Mouse (Mus musculus): Measurements from ENCODE around the gene Cox17.

Cox17 gene

GRCm38 (mm10) chr16:38369992-38370484 is 23.2 kb downstream of the Cox17 start:
- intact Hi-C loops (cut with DNase I) = no loop called here

DNA sequence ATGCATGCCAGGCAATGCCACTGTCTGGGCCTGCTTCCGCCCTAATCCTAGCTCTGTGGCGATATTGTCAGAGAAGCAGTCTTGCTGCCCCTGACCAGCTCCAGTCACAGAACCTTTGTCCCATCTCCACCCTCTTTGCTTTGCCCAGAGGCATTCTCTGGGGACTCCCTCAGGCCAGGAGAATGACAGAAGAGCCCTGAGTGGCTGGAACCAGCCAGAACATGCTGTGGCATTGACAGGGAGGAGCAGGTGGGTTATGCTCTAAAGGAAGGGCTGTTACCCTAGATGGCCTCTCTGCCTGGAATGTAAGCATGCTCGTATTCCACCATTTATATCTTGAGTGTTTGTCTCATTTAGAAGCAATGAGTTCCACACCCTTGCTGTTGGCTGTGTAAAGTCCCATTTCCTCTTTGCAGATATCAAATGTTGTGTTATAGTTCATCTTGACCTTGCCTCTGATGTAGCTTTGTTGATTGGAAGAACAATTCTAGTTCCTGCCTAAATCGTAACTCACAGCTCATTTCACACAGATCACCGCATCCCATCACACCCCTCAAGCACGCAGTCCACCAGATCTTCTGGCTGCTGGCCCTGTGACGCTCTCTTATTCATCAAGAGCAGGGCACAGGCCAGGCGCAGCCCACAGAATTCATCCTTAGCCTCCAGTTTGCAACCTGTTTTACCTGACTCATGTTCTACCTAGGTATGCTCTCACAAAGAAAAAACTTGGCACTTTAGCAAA is 24.0 kb downstream of the Cox17 start:
- intact Hi-C loops (cut with DNase I) = no loop called here

DNA sequence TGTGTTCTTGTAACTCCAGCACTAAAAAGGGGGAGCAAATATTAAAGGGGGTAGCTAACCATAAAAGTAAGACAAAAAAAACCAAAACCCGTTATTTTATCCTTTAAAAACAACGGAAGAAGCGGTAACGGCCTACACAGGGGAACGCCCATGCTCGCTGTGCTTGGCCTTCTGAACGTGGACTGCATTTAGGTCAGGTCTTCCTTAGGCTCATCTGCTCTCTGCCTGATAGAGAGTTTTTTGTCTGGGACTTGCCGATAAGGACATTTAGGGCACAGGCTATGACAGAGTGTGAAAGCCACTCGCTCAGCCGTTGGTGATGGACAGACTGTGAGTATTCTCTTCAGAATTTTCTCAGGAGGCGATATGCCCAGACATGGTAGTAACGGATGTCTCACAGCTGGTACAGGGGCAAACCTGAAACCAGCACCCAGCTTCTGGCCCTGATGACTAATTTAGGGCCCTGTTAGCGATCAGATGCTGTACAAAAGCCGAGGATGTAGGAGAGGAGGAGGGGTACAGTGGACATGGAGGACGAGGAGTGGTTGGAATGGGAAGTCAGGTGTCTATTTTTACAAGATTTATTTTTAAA is 25.0 kb downstream of the Cox17 start:
- intact Hi-C loops (cut with DNase I) = no loop called here

DNA sequence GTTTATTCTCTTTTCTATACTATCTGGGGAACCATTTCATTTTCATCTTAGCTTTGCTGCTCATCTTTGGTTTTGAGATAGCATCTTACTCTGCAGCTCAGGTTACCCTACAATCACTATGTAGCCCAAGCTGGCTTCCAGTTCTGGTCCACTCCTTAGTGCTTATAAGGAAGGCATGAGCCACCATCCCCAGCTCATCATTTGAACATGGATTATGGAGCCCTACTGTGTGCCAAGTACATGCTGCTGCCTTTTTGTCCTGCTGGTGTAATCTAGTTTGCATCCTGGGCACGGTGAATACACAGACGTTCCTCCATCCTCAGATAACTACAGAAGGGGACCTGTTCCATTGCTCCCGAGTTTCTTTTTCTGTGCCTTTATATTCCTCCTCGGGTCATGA is 26.1 kb downstream of the Cox17 start:
- intact Hi-C loops (cut with DNase I) = no loop called here

GRCm38 (mm10) chr16:38373439-38373838 is 26.6 kb downstream of the Cox17 start:
- intact Hi-C loops (cut with DNase I) = no loop called here

- intact Hi-C loops (cut with DNase I) = no loop called here
These were observed 27.1 kb downstream of the Cox17 start for GRCm38 (mm10) chr16:38373941-38374340.

DNA sequence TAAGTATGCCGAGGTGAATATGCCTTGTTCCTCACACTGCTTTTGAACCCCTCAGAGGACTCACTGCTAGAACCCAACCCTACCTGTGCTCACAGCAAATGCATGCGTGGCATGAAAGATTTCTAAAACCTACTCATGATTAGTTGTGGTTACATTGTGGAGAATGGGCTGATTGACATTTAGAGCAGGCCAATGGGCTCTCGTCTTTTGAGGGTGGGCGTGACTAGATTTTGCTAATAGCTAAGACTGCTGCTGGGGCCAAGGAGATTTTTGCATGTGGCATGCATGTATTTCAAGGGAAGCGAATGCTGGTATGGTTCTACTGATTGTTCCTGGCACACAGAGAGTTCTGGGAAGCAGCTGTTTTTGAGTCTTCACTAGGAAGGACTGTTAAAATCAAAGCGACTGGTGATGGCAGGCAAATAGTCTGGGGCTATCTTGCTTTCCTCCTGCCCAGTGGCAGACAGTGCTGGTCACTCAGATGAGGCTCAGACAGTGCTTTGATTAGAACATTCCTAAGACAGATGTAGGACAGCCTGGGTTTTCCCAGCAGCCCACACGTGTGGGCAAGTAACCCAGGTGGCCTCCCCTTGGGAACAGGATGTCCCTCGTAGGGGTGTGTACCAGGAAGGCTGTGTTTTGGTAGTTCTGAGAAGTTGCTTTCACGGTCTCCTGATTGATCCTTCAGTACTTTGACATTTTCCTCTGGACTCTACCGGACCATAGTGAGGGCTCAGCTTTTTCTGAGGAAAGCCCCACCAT is 27.8 kb downstream of the Cox17 start:
- intact Hi-C loops (cut with DNase I) = no loop called here

DNA sequence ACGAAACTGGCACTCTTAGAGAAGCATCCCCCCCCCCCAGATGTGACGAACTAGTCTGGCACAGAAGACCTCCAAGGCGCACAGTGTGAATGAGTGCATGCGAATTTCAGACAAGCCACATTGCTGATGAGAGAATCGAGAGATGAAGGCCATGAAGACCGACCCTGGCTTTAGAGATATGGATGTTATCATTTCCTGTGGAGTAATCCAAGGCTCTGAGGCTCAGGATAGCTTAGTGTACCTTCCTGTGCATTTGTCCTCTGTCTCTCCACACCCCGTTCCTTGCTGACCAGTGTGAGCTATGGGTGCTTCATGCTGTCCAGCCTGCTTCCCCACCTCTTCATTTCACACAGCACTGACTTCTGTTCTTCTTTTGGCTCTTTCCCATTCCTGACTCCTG is 28.4 kb downstream of the Cox17 start:
- intact Hi-C loops (cut with DNase I) = no loop called here

GRCm38 (mm10) chr16:38376163-38376840 is 29.5 kb downstream of the Cox17 start:
- intact Hi-C loops (cut with DNase I) = loop anchor here (2.0 kb wide), 1 partner anchor 100 kb away; no protein-coding TSS in a partner anchor

GRCm38 (mm10) chr16:38376841-38377249 is 30.1 kb downstream of the Cox17 start:
- intact Hi-C loops (cut with DNase I) = loop anchor here (2.0 kb wide), 1 partner anchor 100 kb away; no protein-coding TSS in a partner anchor

GRCm38 (mm10) chr16:38377546-38377945 is 30.8 kb downstream of the Cox17 start:
- intact Hi-C loops (cut with DNase I) = loop anchor here (2.0 kb wide), 1 partner anchor 99 kb away; no protein-coding TSS in a partner anchor

- intact Hi-C loops (cut with DNase I) = no loop called here
These were observed 31.8 kb downstream of the Cox17 start for GRCm38 (mm10) chr16:38378591-38378990.

DNA sequence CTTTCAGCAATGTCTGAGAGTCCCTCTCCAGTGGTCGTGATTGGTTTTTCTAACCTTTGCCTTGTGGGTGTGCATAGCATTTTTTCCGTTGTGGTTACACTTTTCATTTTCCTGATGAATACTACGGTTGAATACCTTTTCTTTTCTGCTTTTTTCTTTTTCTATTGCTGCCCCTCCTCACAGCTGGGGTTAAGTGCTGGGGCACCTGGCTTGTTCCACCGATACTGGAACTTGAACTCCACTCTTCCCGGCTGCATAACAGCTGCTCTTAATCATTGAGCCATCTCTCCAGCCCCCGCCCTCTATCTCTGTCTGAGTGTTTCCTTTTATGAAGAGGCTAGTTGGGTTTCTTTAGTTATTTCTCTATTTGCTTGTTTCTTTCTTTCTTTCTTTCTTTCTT is 32.3 kb downstream of the Cox17 start:
- intact Hi-C loops (cut with DNase I) = no loop called here

DNA sequence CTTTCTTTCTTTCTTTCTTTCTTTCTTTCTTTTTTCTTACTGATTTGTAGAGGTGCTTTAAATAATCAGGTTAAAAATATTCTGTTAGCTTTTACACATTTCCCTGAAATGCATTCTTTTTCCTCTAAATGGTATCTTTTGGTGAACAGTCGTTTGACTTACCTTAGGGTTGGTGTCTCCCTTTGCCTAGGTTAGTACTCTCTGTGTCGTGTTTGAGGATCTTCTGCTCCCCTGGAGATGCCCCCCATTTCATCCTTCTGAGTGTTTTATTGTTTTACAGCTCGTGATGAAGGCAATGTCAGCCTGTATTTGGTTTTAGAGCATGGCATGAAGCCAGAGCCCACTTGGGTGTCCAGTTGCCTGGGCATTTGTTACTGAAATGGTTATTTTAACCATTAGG is 32.7 kb downstream of the Cox17 start:
- intact Hi-C loops (cut with DNase I) = no loop called here

DNA sequence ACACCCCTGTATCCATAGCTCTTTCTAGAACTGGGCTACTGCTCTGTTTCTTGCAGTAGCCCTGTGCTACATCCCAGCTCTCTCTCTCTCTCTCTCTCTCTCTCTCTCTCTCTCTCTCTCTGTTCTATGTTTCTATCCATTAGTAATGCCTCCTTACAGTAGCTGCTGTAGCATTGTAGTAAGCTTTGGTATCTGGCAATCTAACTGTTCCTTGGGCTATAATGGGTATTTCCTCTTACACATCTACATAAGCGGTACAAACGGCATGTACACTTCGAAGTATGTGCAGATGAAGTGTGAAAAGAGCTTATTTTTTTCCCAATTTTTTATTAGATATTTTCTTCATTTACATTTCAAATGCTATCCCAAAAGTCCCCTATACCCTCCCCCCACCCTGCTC is 33.1 kb downstream of the Cox17 start:
- intact Hi-C loops (cut with DNase I) = no loop called here

DNA sequence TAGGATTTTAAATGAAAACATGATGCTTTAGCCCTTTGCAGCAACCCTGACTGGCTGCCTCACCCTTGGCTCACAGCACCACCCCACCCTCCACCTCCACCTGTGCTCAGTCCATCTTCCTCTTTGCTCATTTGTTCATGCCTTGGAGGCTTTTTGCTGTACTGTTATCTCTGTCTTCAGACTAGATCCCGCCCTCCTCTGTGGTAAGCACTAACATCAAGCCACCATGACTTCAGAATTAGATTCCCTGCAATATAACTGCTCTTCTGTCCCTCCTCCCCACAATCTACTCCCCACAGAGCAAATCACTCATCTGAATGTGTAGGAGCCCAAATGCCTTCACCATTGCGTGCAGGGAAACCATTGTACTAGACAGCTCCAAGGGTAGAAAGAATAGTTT is 36.9 kb downstream of the Cox17 start:
- intact Hi-C loops (cut with DNase I) = no loop called here

- intact Hi-C loops (cut with DNase I) = no loop called here
These were observed 38.4 kb downstream of the Cox17 start for GRCm38 (mm10) chr16:38385184-38385634.

DNA sequence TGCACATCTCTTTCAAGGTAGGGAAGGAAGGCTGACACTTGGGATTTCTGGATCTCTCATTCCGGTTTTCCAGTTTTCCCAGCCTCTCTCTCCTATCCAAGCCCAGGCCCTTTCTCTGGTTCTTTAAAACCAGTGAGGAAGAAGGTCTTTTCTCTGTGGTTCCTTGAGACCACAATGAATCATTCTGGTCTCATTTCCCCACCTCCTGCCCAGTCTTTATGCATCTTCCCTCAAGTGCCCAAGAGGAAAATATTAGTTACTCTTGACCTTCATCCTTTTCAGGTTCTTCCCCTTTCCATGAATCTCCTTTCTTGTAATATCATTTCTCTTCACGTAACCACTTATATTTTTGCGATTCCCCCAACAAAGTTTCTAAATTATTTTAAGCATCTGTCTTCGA is 38.9 kb downstream of the Cox17 start:
- intact Hi-C loops (cut with DNase I) = no loop called here

DNA sequence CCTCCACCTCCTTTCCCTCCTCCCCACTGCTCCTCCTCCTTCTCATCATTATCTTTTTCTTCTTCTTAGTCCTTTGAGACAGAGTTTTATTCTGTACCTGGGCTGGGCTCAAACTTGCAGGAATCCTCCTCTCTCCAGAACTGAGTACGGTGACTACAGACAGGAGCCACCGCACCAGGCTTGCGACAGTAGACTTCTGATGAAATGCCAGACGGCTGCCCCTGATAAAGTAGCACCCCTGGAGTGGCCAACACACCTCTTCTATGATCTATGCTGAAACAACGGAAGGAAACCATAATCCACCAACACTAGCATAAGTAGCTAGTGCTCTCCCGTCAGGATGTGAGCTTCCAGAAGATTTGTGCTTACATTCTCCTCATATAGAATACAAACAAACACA is 40.6 kb downstream of the Cox17 start:
- intact Hi-C loops (cut with DNase I) = no loop called here

DNA sequence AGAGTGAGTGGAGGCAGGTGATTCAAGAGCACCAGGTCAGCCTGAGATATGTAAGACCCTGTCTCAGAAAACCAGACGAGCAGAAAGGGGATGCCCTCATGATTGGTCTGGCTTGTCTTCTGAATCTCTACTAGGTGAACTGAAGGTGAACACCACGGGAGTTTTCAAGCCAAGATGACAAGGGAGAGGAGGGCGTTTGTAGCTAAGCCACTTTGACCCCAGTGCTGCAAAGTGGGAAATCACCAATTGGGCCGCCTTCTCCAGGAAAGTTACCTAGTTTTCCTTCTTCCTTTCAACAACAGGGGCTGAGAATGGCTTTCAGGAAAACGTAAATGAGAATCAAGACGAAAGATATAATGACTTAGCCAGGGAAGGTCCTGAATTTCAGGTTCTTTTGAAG is 42.0 kb downstream of the Cox17 start:
- intact Hi-C loops (cut with DNase I) = no loop called here

DNA sequence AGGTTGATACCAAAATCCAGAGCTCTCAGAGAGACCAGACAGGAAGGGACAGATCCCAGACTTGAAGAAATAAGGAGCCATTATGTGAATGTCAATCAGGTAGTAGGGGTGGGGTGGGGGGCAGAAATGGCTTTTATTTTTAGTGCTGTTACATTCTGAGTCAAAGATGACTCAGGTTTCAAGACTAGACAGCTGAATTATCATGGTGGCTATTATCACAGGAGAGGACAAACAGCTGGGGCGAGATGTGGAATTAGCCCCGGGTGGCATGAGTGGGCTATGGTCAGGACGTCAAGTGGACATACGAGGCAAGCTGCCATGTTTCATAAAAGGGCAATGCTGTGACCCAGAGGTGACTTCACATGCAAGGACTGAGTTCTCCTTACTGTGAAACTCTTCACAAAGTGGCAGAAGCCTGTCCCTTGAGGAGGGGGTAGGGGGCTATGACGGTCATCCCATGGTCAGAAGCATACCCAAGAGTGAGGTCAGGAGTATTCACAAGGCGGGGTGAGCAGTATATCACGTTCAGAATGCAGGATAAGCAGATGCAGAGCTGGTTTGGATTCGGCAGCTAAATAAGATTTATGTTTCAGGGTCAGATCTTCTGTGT is 42.6 kb downstream of the Cox17 start:
- intact Hi-C loops (cut with DNase I) = no loop called here
